Mouse (Mus musculus): ENCODE results near the gene Fbxo40.

DNA sequence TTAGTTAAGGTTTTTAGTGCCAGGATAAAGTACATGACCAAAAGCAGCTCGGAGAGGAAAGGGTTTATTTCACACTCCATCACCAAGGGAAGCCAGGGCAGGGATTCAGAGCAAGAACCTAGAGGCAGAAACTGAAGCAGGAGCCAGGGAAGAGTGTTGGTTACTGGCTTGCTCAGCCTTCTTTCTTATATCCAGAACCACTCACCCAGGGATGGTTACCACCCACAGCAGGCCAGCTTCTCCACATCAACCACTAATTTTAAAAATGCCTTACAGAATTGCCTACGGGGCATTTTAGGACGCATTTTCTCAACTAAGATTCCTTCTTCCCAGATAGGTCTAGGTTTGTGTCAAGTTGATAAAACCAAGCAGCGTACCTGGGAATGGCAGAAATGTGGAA, 26.9 kb downstream of the Fbxo40 start:
- TF ChIP-seq POLR2A (IDR thresholded peaks at IDR 0.05; ENCODE audit: borderline replicate concordance, control insufficient read depth, low read depth, low read length) (no peak), CTCF (IDR thresholded peaks at IDR 0.05; ENCODE audit: control insufficient read depth, insufficient read depth, low read length) (no peak)

Data from bone marrow, adult 2 months (tissue).